Mouse (Mus musculus): ENCODE results near the gene Agpat3. TPM values are rescaled to one million over a fixed set of nuclear protein-coding genes. Genes with fewer than 3 reads are reported as not detected.

Agpat3 gene
- polyA plus RNA-seq, 1 experiment, result 178 TPM

DNA sequence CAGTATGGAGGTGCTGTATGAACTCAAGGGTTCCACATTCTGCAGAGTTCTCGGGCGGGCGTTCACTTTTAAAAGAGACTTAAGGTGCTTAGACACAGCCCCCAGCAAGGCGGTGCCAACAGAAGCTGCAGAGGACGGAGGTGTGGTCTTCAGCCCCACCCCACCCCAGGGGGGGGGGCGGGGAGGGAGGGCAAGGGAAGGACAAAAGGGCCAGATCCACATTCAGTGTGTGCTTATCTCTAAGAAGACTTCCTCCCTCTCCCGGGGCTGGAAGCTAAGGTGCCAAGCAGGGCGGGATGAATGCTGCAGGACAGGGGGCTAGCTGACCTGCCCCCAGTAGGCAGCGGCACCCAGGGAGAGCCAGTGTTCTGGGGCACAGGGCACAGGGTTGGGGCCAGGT, 79.4 kb downstream of the Agpat3 start:
- no peaks in the 10 kb centered on the region for H3K27me3 ChIP-seq (ENCODE audit: control insufficient read depth, insufficient read depth, low read length)
- peaks cover 37% of the 10 kb centered on the region for H3K36me3 ChIP-seq (ENCODE audit: control insufficient read depth, insufficient read depth, low read length)
- TF ChIP-seq POLR2A (IDR thresholded peaks at IDR 0.05; ENCODE audit: low read depth, low read length) (no peak), CTCF (IDR thresholded peaks at IDR 0.05; ENCODE audit: extremely low read depth, insufficient read length, insufficient replicate concordance, low read depth, low read length) (no peak)
- H3K4me1 ChIP-seq (ENCODE audit: control insufficient read depth, insufficient read depth, insufficient read length, low read length), result no peaks in the 10 kb centered on the region
- H3K4me3 ChIP-seq (ENCODE audit: low read depth, low read length), result no peak overlapping the region
- no peak overlapping the region for H3K27ac ChIP-seq (ENCODE audit: insufficient read depth, low read depth, low read length)
- WGBS, result 61% methylated on average over 9 of the region's 9 CpGs

DNA sequence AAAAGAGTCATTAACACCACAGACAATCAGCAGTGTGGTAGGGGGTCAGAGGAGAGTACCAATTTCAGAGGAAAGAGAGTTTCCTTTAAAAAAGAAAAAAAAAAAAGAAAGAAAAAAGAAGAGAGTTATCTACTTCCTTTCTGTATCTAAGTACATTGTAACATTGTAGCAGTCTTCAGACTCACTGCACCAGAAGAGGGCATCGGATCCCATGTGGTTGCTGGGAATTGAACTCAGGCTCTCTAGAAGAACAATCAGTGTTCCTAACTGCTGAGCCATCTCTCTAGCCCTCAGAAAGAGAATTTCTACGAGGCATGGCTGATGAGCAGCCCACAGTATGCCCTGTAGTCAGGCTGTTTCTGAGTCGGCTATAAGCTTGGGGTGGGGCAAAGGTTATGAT, 86.4 kb downstream of the Agpat3 start:
- no peak for TF ChIP-seq POLR2A (IDR thresholded peaks at IDR 0.05; ENCODE audit: low read depth, low read length)
- no peak for TF ChIP-seq CTCF (IDR thresholded peaks at IDR 0.05; ENCODE audit: extremely low read depth, insufficient read length, insufficient replicate concordance, low read depth, low read length)
- no peak overlapping the region for H3K27ac ChIP-seq (ENCODE audit: insufficient read depth, low read depth, low read length)
- no peaks in the 10 kb centered on the region for H3K27me3 ChIP-seq (ENCODE audit: control insufficient read depth, insufficient read depth, low read length)
- peaks cover 3% of the 10 kb centered on the region; the same call in 1 of the 2 replicates for H3K36me3 ChIP-seq (ENCODE audit: control insufficient read depth, insufficient read depth, low read length)
- 31% methylated on average over 3 of the region's 3 CpGs for WGBS
- no peak overlapping the region for H3K4me3 ChIP-seq (ENCODE audit: low read depth, low read length)
- H3K4me1 ChIP-seq (ENCODE audit: control insufficient read depth, insufficient read depth, insufficient read length, low read length), result 0 out of 2 replicates have a peak, but pooled peaks cover 2% of the 10 kb centered on the region

DNA sequence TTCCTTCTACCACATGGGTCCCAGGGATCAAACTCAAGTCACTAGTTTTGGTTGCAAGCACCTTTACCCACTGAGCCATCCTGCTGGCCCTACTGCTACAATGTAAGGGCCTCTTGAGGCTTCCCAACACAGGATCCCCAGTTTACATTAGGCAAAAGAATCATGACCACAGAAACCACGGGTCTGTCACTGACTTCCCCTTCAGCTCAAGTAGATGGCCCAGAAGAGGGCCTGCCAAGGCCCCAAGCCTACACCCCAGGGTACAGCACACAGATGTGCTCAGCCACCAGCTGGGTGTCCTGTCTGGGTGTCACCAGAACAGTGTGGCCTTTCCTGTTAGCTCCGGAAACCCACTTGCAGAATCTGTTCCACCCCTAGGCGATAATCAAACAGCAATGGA, 87.6 kb downstream of the Agpat3 start:
- TF ChIP-seq POLR2A (IDR thresholded peaks at IDR 0.05; ENCODE audit: low read depth, low read length), result no peak
- TF ChIP-seq CTCF (IDR thresholded peaks at IDR 0.05; ENCODE audit: extremely low read depth, insufficient read length, insufficient replicate concordance, low read depth, low read length), result no peak
- Histone ChIP-seq H3K27ac (ENCODE audit: insufficient read depth, low read depth, low read length) (no peak overlapping the region), H3K4me1 (ENCODE audit: control insufficient read depth, insufficient read depth, insufficient read length, low read length) (0 out of 2 replicates have a peak, but pooled peaks cover 2% of the 10 kb centered on the region), H3K27me3 (ENCODE audit: control insufficient read depth, insufficient read depth, low read length) (no peaks in the 10 kb centered on the region), H3K4me3 (ENCODE audit: low read depth, low read length) (no peak overlapping the region), H3K36me3 (ENCODE audit: control insufficient read depth, insufficient read depth, low read length) (no peaks in the 10 kb centered on the region)
- WGBS, result 67% methylated on average over 3 of the region's 3 CpGs

DNA sequence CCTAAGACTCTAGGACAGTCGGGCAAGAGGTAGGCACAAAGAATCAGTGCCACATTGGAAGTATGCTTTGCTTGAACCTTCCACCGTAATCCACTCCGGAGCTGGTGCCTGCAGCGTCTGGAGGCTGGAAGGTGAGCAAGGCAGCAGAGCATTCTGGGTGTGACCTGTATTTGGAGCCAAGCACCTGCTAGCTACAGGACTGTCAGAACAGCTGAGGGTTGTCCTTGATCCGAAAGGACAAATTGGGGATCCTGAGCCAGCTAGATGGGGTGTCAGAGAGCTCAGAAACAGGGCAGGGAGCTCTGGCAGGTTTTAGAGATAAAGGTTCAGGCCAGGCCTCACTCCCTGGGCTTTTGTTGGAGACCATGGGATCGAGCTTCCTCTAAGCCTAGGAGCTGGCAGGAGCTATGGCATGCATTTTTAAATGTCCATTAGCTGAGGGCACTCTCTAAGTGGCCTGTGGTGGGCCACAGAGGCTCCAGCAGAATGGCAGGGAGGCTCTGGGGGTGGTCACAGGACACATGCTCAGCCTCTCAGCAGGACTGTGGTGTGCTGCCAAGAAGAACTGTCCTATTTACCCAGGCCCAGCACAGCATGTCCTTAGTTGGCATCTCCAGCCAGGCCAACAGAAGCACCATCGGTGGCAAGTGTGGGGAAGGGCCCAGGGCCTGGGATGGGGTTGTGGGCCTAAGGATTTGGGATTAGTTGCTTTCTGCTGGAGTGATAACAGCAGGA, 91.2 kb downstream of the Agpat3 start:
- peaks cover 16% of the 10 kb centered on the region; the same call in 1 of the 2 replicates for H3K4me1 ChIP-seq (ENCODE audit: control insufficient read depth, insufficient read depth, insufficient read length, low read length)

DNA sequence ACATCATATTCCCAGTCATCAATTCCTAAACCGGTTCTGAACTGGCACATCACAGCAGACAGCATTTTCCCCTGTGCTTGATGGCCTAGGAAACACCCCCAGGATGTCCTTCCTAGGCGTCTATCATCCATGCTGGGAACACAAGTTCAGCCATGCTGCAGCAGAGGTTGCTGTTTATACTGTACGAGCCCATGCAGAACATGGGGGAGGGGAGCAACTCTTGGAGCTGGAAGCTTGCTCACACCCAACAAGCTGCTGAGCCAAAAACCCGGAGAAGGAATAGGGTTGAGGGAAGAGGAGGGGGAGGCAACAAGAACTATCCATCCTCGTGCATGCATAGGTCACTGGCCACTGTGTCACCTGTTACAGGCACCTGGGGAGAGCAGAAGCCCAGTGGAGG, 92.0 kb downstream of the Agpat3 start:
- Histone ChIP-seq H3K4me1 (ENCODE audit: control insufficient read depth, insufficient read depth, insufficient read length, low read length) (peaks cover 19% of the 10 kb centered on the region; the same call in 1 of the 2 replicates), H3K27me3 (ENCODE audit: control insufficient read depth, insufficient read depth, low read length) (no peaks in the 10 kb centered on the region), H3K4me3 (ENCODE audit: low read depth, low read length) (no peak overlapping the region), H3K36me3 (ENCODE audit: control insufficient read depth, insufficient read depth, low read length) (no peaks in the 10 kb centered on the region), H3K27ac (ENCODE audit: insufficient read depth, low read depth, low read length) (no peak overlapping the region)
- WGBS, result 42% methylated on average over 5 of the region's 5 CpGs
- TF ChIP-seq CTCF (IDR thresholded peaks at IDR 0.05; ENCODE audit: extremely low read depth, insufficient read length, insufficient replicate concordance, low read depth, low read length) (no peak), POLR2A (IDR thresholded peaks at IDR 0.05; ENCODE audit: low read depth, low read length) (no peak)

More for the DNA sequence above, 91.2 kb downstream of the Agpat3 start:
- Histone ChIP-seq H3K27me3 (ENCODE audit: control insufficient read depth, insufficient read depth, low read length) (no peaks in the 10 kb centered on the region), H3K27ac (ENCODE audit: insufficient read depth, low read depth, low read length) (no peak overlapping the region), H3K4me3 (ENCODE audit: low read depth, low read length) (no peak overlapping the region), H3K36me3 (ENCODE audit: control insufficient read depth, insufficient read depth, low read length) (no peaks in the 10 kb centered on the region)
- TF ChIP-seq CTCF (IDR thresholded peaks at IDR 0.05; ENCODE audit: extremely low read depth, insufficient read length, insufficient replicate concordance, low read depth, low read length) (no peak), POLR2A (IDR thresholded peaks at IDR 0.05; ENCODE audit: low read depth, low read length) (no peak)
- 62% methylated on average over 7 of the region's 7 CpGs for whole genome bisulfite sequencing

DNA sequence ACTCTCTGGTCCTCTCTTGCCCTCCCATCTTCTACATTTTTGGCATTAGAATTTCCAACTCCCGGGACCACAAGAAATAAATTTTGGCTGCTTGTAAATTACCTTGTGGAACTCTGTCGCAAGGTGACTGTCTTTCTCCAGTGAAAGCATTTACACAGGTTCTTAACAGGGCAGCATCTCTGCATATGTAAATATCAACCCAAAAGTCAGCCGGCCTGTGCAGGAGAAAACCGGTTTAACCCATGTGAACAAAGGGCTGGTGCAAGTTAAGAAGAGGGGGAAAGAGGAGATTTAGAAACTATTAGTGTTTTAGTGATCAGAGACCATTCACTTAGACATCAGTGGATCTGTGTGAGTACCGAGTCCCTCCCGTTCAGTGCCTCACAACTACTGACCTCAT, 92.6 kb downstream of the Agpat3 start:
- WGBS, result 78% methylated on average over 6 of the region's 6 CpGs
- TF ChIP-seq POLR2A (IDR thresholded peaks at IDR 0.05; ENCODE audit: low read depth, low read length) (no peak), CTCF (IDR thresholded peaks at IDR 0.05; ENCODE audit: extremely low read depth, insufficient read length, insufficient replicate concordance, low read depth, low read length) (no peak)
- H3K27ac ChIP-seq (ENCODE audit: insufficient read depth, low read depth, low read length), result no peak overlapping the region
- H3K4me3 ChIP-seq (ENCODE audit: low read depth, low read length), result no peak overlapping the region
- H3K4me1 ChIP-seq (ENCODE audit: control insufficient read depth, insufficient read depth, insufficient read length, low read length), result peaks cover 18% of the 10 kb centered on the region; the same call in 1 of the 2 replicates
- no peaks in the 10 kb centered on the region for H3K27me3 ChIP-seq (ENCODE audit: control insufficient read depth, insufficient read depth, low read length)
- no peaks in the 10 kb centered on the region for H3K36me3 ChIP-seq (ENCODE audit: control insufficient read depth, insufficient read depth, low read length)

DNA sequence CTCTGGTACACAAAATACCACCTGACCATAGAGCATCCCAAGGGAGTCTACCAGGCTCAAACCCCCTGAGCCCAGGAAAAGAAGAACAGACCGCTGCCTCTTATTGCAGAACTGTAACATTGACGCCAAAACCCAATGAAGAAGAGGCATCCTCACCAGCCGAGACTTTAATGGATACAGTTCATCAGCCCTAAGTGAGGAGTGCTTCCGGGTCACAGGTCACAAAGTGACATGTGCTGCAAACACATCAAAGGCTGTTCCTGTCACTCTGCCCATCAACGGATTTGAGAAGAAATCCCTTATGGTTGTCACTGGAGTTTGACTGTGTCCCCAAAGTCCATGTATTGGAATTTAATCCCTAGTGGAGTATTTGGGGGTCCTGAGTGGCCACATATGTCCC, 93.1 kb downstream of the Agpat3 start:
- no peak overlapping the region for H3K4me3 ChIP-seq (ENCODE audit: low read depth, low read length)
- H3K27me3 ChIP-seq (ENCODE audit: control insufficient read depth, insufficient read depth, low read length), result no peaks in the 10 kb centered on the region
- H3K27ac ChIP-seq (ENCODE audit: insufficient read depth, low read depth, low read length), result no peak overlapping the region; the same call in 1 of the 2 replicates
- TF ChIP-seq CTCF (IDR thresholded peaks at IDR 0.05; ENCODE audit: extremely low read depth, insufficient read length, insufficient replicate concordance, low read depth, low read length) (no peak), POLR2A (IDR thresholded peaks at IDR 0.05; ENCODE audit: low read depth, low read length) (no peak)
- WGBS, result 81% methylated on average over 5 of the region's 5 CpGs
- H3K4me1 ChIP-seq (ENCODE audit: control insufficient read depth, insufficient read depth, insufficient read length, low read length), result peaks cover 18% of the 10 kb centered on the region; the same call in 1 of the 2 replicates
- no peaks in the 10 kb centered on the region for H3K36me3 ChIP-seq (ENCODE audit: control insufficient read depth, insufficient read depth, low read length)

Measured in small intestine, adult 2 months (tissue).